Mouse (Mus musculus) megakaryocyte, embryonic 14.5 days (primary cell): Measurements from ENCODE around the gene Acvr1. TPM values are rescaled to one million over a fixed set of nuclear protein-coding genes. Genes with fewer than 3 reads are reported as not detected.

Source experiments
- H3K27me3 ChIP-seq: replicated peaks from 2 replicates; pipeline ENCODE3; 2012; ENCODE audit warnings: inconsistent platforms
- H3K36me3 ChIP-seq: replicated peaks from 2 replicates; pipeline ENCODE3; 2012; ENCODE audit warnings: low read length, inconsistent platforms, mixed read lengths
- H3K4me1 ChIP-seq: 2 replicates; pipeline ENCODE4 v1.6.1; 2012; ENCODE audit warnings: inconsistent platforms
- H3K4me3 ChIP-seq: replicated peaks from 2 replicates; pipeline ENCODE3; 2012; ENCODE audit warnings: moderate library complexity, mild to moderate bottlenecking, inconsistent platforms
- H3K9me3 ChIP-seq: 2 replicates; pipeline ENCODE4 v1.6.1; 2012; ENCODE audit warnings: inconsistent platforms
- FLI1 ChIP-seq: IDR thresholded peaks from 2 replicates; pipeline ENCODE4 v1.6.1; 2012; ENCODE audit warnings: low read length, inconsistent platforms, mixed read lengths
- GATA1 ChIP-seq: IDR thresholded peaks from 3 replicates; pipeline ENCODE4 v1.6.1; 2012; ENCODE audit warnings: mixed read lengths, low read length, inconsistent platforms, borderline replicate concordance
- polyA plus RNA-seq: library from polyadenylated mRNA; stranded (reverse); fragments of >175 nt; gene quantifications from 2 replicates; pipeline ENCODE4 v1.2.3, GENCODE M21; 2012; ENCODE audit warnings: low replicate concordance; ENCODE audit not compliant: insufficient read depth

Gene Acvr1
- polyA plus RNA-seq, 1 experiment, result 0.63 TPM

- TF ChIP-seq FLI1 (no peak), GATA1 (no peak)
- H3K9me3 ChIP-seq, result peaks cover 11% of the 10 kb centered on the region
- peaks cover 11% of the 10 kb centered on the region for H3K4me1 ChIP-seq
- no peaks in the 10 kb centered on the region for H3K36me3 ChIP-seq
- H3K4me3 ChIP-seq, result no peak overlapping the region
- peaks cover 58% of the 10 kb centered on the region for H3K27me3 ChIP-seq
These were observed 1.7 kb downstream of the Acvr1 start for GRCm38 (mm10) chr2:58565267-58565666.

- Histone ChIP-seq H3K36me3 (no peaks in the 10 kb centered on the region), H3K9me3 (peaks cover 11% of the 10 kb centered on the region), H3K4me1 (peaks cover 7% of the 10 kb centered on the region), H3K4me3 (no peak overlapping the region), H3K27me3 (peaks cover 36% of the 10 kb centered on the region)
- TF ChIP-seq FLI1, result no peak
- TF ChIP-seq GATA1, result no peak
These were observed 4.8 kb downstream of the Acvr1 start for GRCm38 (mm10) chr2:58562137-58562536.

GRCm38 (mm10) chr2:58557045-58557845 lies 9.7 kb downstream of the Acvr1 start:
- Histone ChIP-seq H3K4me3 (no peak overlapping the region), H3K27me3 (no peaks in the 10 kb centered on the region), H3K9me3 (peaks cover 8% of the 10 kb centered on the region), H3K36me3 (no peaks in the 10 kb centered on the region), H3K4me1 (no peaks in the 10 kb centered on the region)
- no peak for TF ChIP-seq GATA1
- no peak for TF ChIP-seq FLI1

- no peak for TF ChIP-seq GATA1
- TF ChIP-seq FLI1, result no peak
- Histone ChIP-seq H3K4me1 (no peaks in the 10 kb centered on the region), H3K36me3 (no peaks in the 10 kb centered on the region), H3K9me3 (no peaks in the 10 kb centered on the region), H3K4me3 (no peak overlapping the region), H3K27me3 (no peaks in the 10 kb centered on the region)
These were observed 14.7 kb downstream of the Acvr1 start for GRCm38 (mm10) chr2:58552296-58552695.

GRCm38 (mm10) chr2:58551866-58552265 lies 15.1 kb downstream of the Acvr1 start:
- Histone ChIP-seq H3K4me1 (no peaks in the 10 kb centered on the region), H3K9me3 (no peaks in the 10 kb centered on the region), H3K27me3 (no peaks in the 10 kb centered on the region), H3K4me3 (no peak overlapping the region), H3K36me3 (no peaks in the 10 kb centered on the region)
- TF ChIP-seq GATA1 (no peak), FLI1 (no peak)

- TF ChIP-seq FLI1, result no peak
- TF ChIP-seq GATA1, result no peak
- H3K9me3 ChIP-seq, result 0 out of 2 replicates have a peak, but pooled peaks cover 4% of the 10 kb centered on the region
These were observed 16.5 kb downstream of the Acvr1 start for GRCm38 (mm10) chr2:58550488-58550887.

GRCm38 (mm10) chr2:58549960-58550359 lies 17.0 kb downstream of the Acvr1 start:
- 0 out of 2 replicates have a peak, but pooled peaks cover 4% of the 10 kb centered on the region for H3K9me3 ChIP-seq
- TF ChIP-seq GATA1, result no peak
- TF ChIP-seq FLI1, result no peak
- H3K4me1 ChIP-seq, result no peaks in the 10 kb centered on the region
- no peaks in the 10 kb centered on the region for H3K27me3 ChIP-seq
- no peaks in the 10 kb centered on the region for H3K36me3 ChIP-seq
- H3K4me3 ChIP-seq, result no peak overlapping the region

More at GRCm38 (mm10) chr2:58550488-58550887, 16.5 kb downstream of the Acvr1 start:
- Histone ChIP-seq H3K27me3 (no peaks in the 10 kb centered on the region), H3K4me1 (no peaks in the 10 kb centered on the region), H3K36me3 (no peaks in the 10 kb centered on the region), H3K4me3 (no peak overlapping the region)

- TF ChIP-seq FLI1 (no peak), GATA1 (no peak)
- Histone ChIP-seq H3K9me3 (0 out of 2 replicates have a peak, but pooled peaks cover 4% of the 10 kb centered on the region), H3K36me3 (no peaks in the 10 kb centered on the region), H3K4me1 (no peaks in the 10 kb centered on the region), H3K27me3 (no peaks in the 10 kb centered on the region), H3K4me3 (no peak overlapping the region)
These were observed 18.0 kb downstream of the Acvr1 start for GRCm38 (mm10) chr2:58548943-58549342.

- 0 out of 2 replicates have a peak, but pooled peaks cover 4% of the 10 kb centered on the region for H3K9me3 ChIP-seq
- TF ChIP-seq GATA1 (no peak), FLI1 (no peak)
- H3K4me1 ChIP-seq, result no peaks in the 10 kb centered on the region
- H3K27me3 ChIP-seq, result no peaks in the 10 kb centered on the region
- H3K36me3 ChIP-seq, result no peaks in the 10 kb centered on the region
- H3K4me3 ChIP-seq, result no peak overlapping the region
These were observed 20.7 kb downstream of the Acvr1 start for GRCm38 (mm10) chr2:58546264-58546663.

- TF ChIP-seq GATA1, result no peak
- H3K27me3 ChIP-seq, result no peaks in the 10 kb centered on the region
- no peak overlapping the region for H3K4me3 ChIP-seq
- H3K9me3 ChIP-seq, result 0 out of 2 replicates have a peak, but pooled peaks cover 4% of the 10 kb centered on the region
- no peaks in the 10 kb centered on the region for H3K4me1 ChIP-seq
- no peaks in the 10 kb centered on the region for H3K36me3 ChIP-seq
These were observed 22.6 kb downstream of the Acvr1 start for GRCm38 (mm10) chr2:58544368-58544767.
